Mouse (Mus musculus) midbrain, embryonic 15.5 days (tissue): ENCODE measurements around the gene Mrap. TPM values are rescaled to one million over a fixed set of nuclear protein-coding genes. Genes with fewer than 3 reads are reported as not detected.

Experiments
- ATAC-seq: fragments of 200-750 bp; cut with Nextera tagmentation; replicated peaks from 2 replicates; pipeline ENCODE4 v1.8.0; 2017; ENCODE audit warnings: moderate TSS enrichment
- H3K27ac ChIP-seq: fragments of 300-500 bp; sonication (generic); 2 replicates; pipeline ENCODE4 v1.5.1; 2015; ENCODE audit warnings: mild to moderate bottlenecking, inconsistent platforms
- H3K27me3 ChIP-seq: fragments of 300-500 bp; sonication (generic); replicated peaks from 2 replicates; pipeline ENCODE4 v1.6.1; 2015; ENCODE audit warnings: inconsistent platforms
- H3K36me3 ChIP-seq: fragments of 300-500 bp; sonication (generic); replicated peaks from 2 replicates; pipeline ENCODE4 v1.6.1; 2015; ENCODE audit warnings: inconsistent platforms
- H3K4me1 ChIP-seq: fragments of 300-500 bp; sonication (generic); 2 replicates; pipeline ENCODE4 v1.6.1; 2015; ENCODE audit warnings: inconsistent platforms
- H3K4me2 ChIP-seq: fragments of 300-500 bp; sonication (generic); 2 replicates; pipeline ENCODE4 v1.6.1; 2015; ENCODE audit warnings: inconsistent platforms, mild to moderate bottlenecking, moderate library complexity
- H3K4me3 ChIP-seq: fragments of 300-500 bp; sonication (generic); 2 replicates; pipeline ENCODE4 v1.5.1; 2015; ENCODE audit warnings: mild to moderate bottlenecking, inconsistent platforms
- H3K9ac ChIP-seq: fragments of 300-500 bp; sonication (generic); 2 replicates; pipeline ENCODE4 v1.6.1; 2015; ENCODE audit warnings: mild to moderate bottlenecking, inconsistent platforms
- H3K9me3 ChIP-seq: fragments of 300-500 bp; sonication (generic); 2 replicates; pipeline ENCODE4 v1.6.1; 2016; ENCODE audit warnings: inconsistent platforms
- WGBS: fragments of 180-500 bp; shearing (Covaris S2); methylation state at CpG from one replicate; pipeline ENCODE4 v1.1.7; 2015; ENCODE audit warnings: mixed read lengths; 5-methylcytosine and 5-hydroxymethylcytosine counted together
- polyA plus RNA-seq: library from polyadenylated mRNA; unstranded; fragments of >200 nt; fragmentation: Nextera tagmentation; extraction: Ambion mirVana; gene quantifications from 2 replicates; pipeline ENCODE4 v1.2.1, GENCODE M21; 2015

Gene Mrap
- polyA plus RNA-seq, 1 experiment from 2014 or later, result 0.17 TPM

DNA sequence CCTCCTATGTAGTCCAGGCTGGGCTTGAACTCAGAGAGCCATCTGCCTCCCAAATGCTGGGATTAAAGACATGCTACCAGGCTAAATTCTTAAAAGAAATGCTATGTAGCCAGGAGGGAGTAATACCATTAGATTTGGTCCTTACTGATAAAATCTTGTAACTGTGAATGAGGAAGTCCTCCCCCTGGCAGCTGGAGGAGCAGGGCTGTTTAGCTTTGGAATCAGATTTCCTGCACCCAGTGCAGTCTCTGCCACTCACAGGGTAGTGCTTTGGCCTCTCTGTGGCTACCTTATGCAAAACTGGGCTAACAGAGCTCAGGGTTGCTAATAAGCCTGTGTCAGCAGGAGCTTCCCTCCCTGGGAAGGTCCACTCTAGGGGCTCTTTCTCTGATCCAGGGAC, 56.7 kb downstream of the Mrap start:
- H3K27me3 ChIP-seq, result no peaks in the 10 kb centered on the region
- ATAC-seq, result no peak
- no peak overlapping the region for H3K4me2 ChIP-seq
- H3K36me3 ChIP-seq, result peaks cover 58% of the 10 kb centered on the region
- H3K4me1 ChIP-seq, result no peaks in the 10 kb centered on the region
- no peaks in the 10 kb centered on the region for H3K9me3 ChIP-seq
- no peak overlapping the region for H3K9ac ChIP-seq
- H3K27ac ChIP-seq, result no peak overlapping the region
- no peak overlapping the region for H3K4me3 ChIP-seq

DNA sequence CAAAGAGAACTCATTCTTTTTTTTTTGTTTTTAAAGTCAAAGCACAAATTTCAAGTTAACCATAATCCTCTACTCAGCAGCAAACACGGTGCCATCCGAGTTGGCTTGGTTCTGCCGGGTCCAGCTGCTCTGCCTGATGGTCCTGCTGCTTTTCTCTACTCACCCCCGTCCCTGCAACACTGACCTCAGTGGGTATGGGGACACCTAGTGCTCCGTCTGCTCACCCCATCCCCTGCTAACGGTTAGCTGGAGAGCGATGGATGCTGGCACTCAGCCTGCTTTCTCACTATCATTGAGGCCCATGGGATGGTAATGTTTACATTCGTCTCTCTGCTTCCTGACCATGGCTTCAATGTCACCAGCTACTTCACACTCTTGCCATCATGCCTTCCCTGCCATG, 60.4 kb downstream of the Mrap start:
- Histone ChIP-seq H3K27ac (no peak overlapping the region), H3K9ac (no peak overlapping the region), H3K4me2 (no peak overlapping the region), H3K4me3 (no peak overlapping the region), H3K36me3 (peaks cover 45% of the 10 kb centered on the region), H3K4me1 (no peaks in the 10 kb centered on the region), H3K9me3 (no peaks in the 10 kb centered on the region), H3K27me3 (no peaks in the 10 kb centered on the region)
- WGBS, result 87% methylated on average over 8 of the region's 8 CpGs
- no peak for ATAC-seq

DNA sequence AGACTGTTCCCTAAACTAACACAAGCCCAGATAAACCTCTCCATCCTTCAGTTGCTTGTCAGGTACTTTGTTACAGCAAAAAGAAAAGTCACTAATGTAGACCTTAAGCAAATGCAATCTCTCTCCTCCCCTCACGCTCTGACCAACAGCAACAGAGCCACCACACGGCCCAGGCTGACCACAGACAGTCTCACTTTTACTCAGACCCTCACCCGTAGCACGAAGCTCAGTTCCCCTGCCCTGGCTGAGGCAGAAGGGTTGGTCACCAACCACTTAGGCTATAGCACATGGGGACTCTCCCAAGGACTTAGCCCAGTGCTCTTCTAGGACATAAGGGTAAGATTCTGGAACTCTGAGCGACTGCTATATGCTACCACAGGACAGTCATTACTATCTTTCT, 60.8 kb downstream of the Mrap start:
- no peaks in the 10 kb centered on the region for H3K27me3 ChIP-seq
- WGBS, result 96% methylated on average over 5 of the region's 5 CpGs
- peaks cover 43% of the 10 kb centered on the region for H3K36me3 ChIP-seq
- no peaks in the 10 kb centered on the region for H3K9me3 ChIP-seq
- ATAC-seq, result no peak
- H3K9ac ChIP-seq, result no peak overlapping the region
- no peak overlapping the region for H3K4me2 ChIP-seq
- H3K27ac ChIP-seq, result no peak overlapping the region
- no peaks in the 10 kb centered on the region for H3K4me1 ChIP-seq
- no peak overlapping the region for H3K4me3 ChIP-seq

Other genes starting within 250 kb of the Mrap start
- gene Mis18a, start 10.8 kb upstream of the Mrap start, polyA plus RNA-seq, result 28.5 and 28.7 TPM in 2 replicates
- gene Urb1, start 72.2 kb downstream of the Mrap start, polyA plus RNA-seq, result 9.8 and 10.4 TPM in 2 replicates
- 2.5 and 5.0 TPM in 2 replicates for gene Eva1c, start 88.5 kb downstream of the Mrap start, polyA plus RNA-seq
- gene Cfap298, start 196.9 kb downstream of the Mrap start, polyA plus RNA-seq, result 53.9 TPM in 2 replicates